Mouse (Mus musculus) intestine, embryonic 14.5 days (tissue): ENCODE results near the gene Zkscan3. TPM values are rescaled to one million over a fixed set of nuclear protein-coding genes. Genes with fewer than 3 reads are reported as not detected.

Experiments used
- ATAC-seq: fragments of 200-750 bp; cut with Nextera tagmentation; replicated peaks from 2 replicates; pipeline ENCODE4 v1.8.0; 2017; ENCODE audit warnings: low read depth, moderate number of reproducible peaks, moderate TSS enrichment, moderate library complexity; ENCODE audit not compliant: low FRiP score, low TSS enrichment
- DNase-seq: peaks from one replicate; pipeline ENCODE4 v3.0.0-alpha.2; 2018; ENCODE audit warnings: low spot score
- H3K27ac ChIP-seq: fragments of 300-500 bp; sonication (generic); 2 replicates; pipeline ENCODE4 v1.5.1; 2014; ENCODE audit warnings: low read depth, mild to moderate bottlenecking, control low read depth
- H3K27me3 ChIP-seq: fragments of 300-500 bp; sonication (generic); replicated peaks from 2 replicates; pipeline ENCODE4 v1.6.1; 2014; ENCODE audit warnings: low read length, control low read depth; ENCODE audit not compliant: control insufficient read depth, insufficient read depth
- H3K36me3 ChIP-seq: fragments of 300-500 bp; sonication (generic); 2 replicates; pipeline ENCODE4 v1.6.1; 2014; ENCODE audit warnings: low read length, control low read depth; ENCODE audit not compliant: control insufficient read depth, insufficient read depth
- H3K4me1 ChIP-seq: fragments of 300-500 bp; sonication (generic); replicated peaks from 2 replicates; pipeline ENCODE4 v1.6.1; 2014; ENCODE audit warnings: low read length, control low read depth, mixed read lengths; ENCODE audit not compliant: control insufficient read depth, insufficient read depth
- H3K4me2 ChIP-seq: fragments of 300-500 bp; sonication (generic); 2 replicates; pipeline ENCODE4 v1.6.1; 2014; ENCODE audit warnings: low read length
- H3K4me3 ChIP-seq: fragments of 300-500 bp; sonication (generic); 2 replicates; pipeline ENCODE4 v1.5.1; 2014; ENCODE audit warnings: low read depth, low read length, control low read depth, mixed read lengths
- H3K9ac ChIP-seq: fragments of 300-500 bp; sonication (generic); 2 replicates; pipeline ENCODE4 v1.6.1; 2014; ENCODE audit warnings: mild to moderate bottlenecking, low read length
- H3K9me3 ChIP-seq: fragments of 300-500 bp; sonication (generic); 2 replicates; pipeline ENCODE4 v1.6.1; 2016; ENCODE audit warnings: low read length, control low read depth; ENCODE audit not compliant: control insufficient read depth
- WGBS: fragments of 180-500 bp; shearing (Covaris S2); extraction: QIAGEN DNeasy Blood & Tissue Kit; methylation state at CpG from one replicate; pipeline ENCODE4 v1.1.7; 2014; 5-methylcytosine and 5-hydroxymethylcytosine counted together
- polyA plus RNA-seq: library from polyadenylated mRNA; unstranded; fragments of >200 nt; fragmentation: Nextera tagmentation; extraction: Ambion mirVana; gene quantifications from 2 replicates; pipeline ENCODE4 v1.2.1, GENCODE M21; 2014

Zkscan3 gene
- 72.2 and 74.6 TPM in 2 replicates for polyA plus RNA-seq

DNA sequence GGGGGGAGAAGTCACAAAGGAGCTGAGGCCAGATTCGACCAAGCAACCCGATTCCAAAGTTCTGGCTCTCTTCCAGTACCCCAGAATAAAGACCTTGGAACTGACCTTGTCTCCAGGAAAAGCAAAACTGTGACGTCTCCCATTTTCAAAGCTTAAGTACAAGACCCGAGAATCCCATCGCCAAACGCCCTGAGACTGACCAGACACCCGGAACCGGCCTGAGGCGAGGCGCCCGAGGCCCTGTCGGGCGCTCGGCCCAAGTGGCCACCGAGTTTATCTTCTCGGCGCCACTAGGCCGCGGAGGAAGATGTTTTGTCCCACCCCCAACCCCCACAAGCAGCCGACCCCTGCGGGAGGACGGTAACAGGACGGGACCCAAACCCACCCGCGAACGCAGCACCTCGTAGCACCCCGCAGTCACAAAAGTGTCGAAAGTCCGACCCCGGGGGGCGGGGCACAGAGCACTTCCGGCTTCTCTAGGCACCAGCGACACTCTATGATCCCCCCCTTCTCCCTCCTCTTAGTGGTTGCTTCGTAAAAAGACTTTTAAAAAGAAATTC lies at the start of gene Zkscan3:
Gene Zkscan3, minus strand, starts transcription at position 469 of the 560 bp plus-strand sequence.
- no peaks in the 10 kb centered on the region for H3K27me3 ChIP-seq
- peak within 1 kb of the TSS; percentile 90 for H3K9ac ChIP-seq
- no peaks in the 10 kb centered on the region for H3K9me3 ChIP-seq
- peaks cover 14% of the 10 kb centered on the region; the same call in 1 of the 2 replicates for H3K36me3 ChIP-seq
- peak within 1 kb of the TSS; percentile 83 for H3K4me3 ChIP-seq
- H3K4me1 ChIP-seq = 0 out of 2 replicates have a peak, but pooled peaks cover 9% of the 10 kb centered on the region
- peak within 1 kb of the TSS; percentile 67 for H3K4me2 ChIP-seq
- H3K27ac ChIP-seq = peak within 1 kb of the TSS; percentile 64; the same call in 1 of the 2 replicates
- ATAC-seq = peak; percentile 92
- WGBS = under 1% methylated on average over 35 of the region's 35 CpGs
- peak; percentile 94 for DNase-seq

DNA sequence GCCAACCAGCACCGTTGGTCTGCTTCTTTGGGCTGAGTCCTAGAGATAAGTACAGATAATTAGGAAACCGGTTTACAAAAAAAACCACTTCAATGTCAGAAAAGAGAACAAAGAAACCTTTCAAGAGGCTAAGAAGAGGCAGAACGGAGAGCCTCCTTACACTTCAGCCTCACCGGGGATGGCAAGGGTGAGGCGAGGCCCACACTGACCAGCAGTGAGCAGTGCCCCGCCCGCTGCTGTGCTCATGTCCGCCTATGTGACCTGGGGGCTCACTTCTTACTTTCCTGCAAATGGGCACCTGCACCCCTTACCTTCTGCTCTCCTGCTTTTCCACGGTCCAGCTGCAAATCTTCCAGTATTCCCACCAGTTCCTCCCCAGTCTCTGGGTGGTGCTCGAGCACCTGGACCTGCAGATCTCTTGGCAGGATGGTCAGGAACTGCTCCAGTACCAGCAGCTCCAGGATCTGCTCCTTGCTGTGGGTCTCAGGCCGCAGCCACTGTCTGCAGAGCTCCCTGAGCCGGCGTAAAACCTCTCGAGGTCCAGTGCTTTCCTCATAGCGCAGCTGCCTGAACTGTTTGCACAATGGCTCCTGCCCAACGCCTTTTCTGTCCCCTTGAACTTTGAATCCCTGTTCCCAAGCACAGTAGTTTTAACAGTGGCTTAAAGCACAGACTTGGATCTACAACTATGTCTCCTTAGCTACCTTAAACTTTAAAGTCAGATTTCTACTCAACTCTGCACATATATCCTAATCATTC lies 45.5 kb upstream of the Zkscan3 start:
- ATAC-seq (no peak), DNase-seq (no peak)
- Histone ChIP-seq H3K27ac (no peak overlapping the region), H3K27me3 (no peaks in the 10 kb centered on the region), H3K4me3 (no peak overlapping the region), H3K4me2 (no peak overlapping the region), H3K36me3 (peaks cover 78% of the 10 kb centered on the region), H3K4me1 (peaks cover 10% of the 10 kb centered on the region; the same call in 1 of the 2 replicates), H3K9me3 (no peaks in the 10 kb centered on the region), H3K9ac (no peak overlapping the region)
- WGBS = 63% methylated on average over 16 of the region's 16 CpGs

DNA sequence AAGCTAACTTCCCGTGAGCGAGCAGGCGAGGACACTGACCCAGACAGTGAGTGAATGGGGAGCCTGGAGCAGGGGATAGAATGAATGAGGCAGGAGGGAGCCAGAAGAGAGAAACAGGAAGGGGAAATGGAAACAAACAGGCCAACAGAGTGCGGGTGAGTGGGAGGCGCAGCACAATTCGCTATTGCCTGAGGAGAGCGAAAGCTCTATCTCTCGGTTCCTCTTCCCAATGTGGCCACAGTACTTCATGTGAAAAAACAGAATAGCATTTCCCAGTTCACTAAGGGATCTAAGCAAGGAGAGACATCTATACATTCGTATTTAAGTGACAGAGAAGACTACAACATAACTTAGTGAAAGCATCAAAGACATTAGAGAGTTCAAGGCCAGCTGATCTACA lies 44.2 kb upstream of the Zkscan3 start:
- H3K9me3 ChIP-seq = no peaks in the 10 kb centered on the region
- no peak overlapping the region for H3K4me2 ChIP-seq
- WGBS = 93% methylated on average over 9 of the region's 9 CpGs
- peaks cover 83% of the 10 kb centered on the region for H3K36me3 ChIP-seq
- no peak for ATAC-seq
- no peak overlapping the region for H3K9ac ChIP-seq
- no peak overlapping the region for H3K27ac ChIP-seq
- no peaks in the 10 kb centered on the region for H3K27me3 ChIP-seq
- no peak overlapping the region for H3K4me3 ChIP-seq
- 0 out of 2 replicates have a peak, but pooled peaks cover under 1% of the 10 kb centered on the region for H3K4me1 ChIP-seq
- no peak for DNase-seq

DNA sequence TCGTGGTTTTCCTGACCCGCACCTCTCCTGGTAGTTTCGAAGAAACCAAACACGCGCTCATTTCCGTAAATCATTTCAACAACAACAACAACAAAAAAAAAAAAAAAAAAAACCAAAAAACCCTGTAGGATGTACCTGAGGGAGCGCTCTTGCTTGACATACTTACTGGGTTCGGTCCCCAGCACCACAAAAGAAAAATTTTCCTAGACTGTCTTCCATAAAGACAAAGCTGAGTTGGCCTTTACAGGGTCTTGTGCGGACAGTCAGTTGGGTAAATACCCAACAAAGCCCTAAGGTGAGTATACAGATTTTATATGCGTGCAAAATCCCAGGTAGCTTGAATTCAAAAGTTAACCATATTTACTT lies 38.6 kb upstream of the Zkscan3 start:
- 20% methylated on average over 10 of the region's 10 CpGs for WGBS
- H3K27me3 ChIP-seq = no peaks in the 10 kb centered on the region
- peak overlapping the region; percentile 96 for H3K4me2 ChIP-seq
- peak; percentile 41 for ATAC-seq
- peaks cover 3% of the 10 kb centered on the region; the same call in 1 of the 2 replicates for H3K4me1 ChIP-seq
- peak overlapping the region; percentile 58 for H3K4me3 ChIP-seq
- DNase-seq = no peak
- peak overlapping the region; percentile 72 for H3K9ac ChIP-seq
- H3K36me3 ChIP-seq = peaks cover 37% of the 10 kb centered on the region
- H3K27ac ChIP-seq = peak overlapping the region; percentile 78; the same call in 1 of the 2 replicates
- H3K9me3 ChIP-seq = no peaks in the 10 kb centered on the region

DNA sequence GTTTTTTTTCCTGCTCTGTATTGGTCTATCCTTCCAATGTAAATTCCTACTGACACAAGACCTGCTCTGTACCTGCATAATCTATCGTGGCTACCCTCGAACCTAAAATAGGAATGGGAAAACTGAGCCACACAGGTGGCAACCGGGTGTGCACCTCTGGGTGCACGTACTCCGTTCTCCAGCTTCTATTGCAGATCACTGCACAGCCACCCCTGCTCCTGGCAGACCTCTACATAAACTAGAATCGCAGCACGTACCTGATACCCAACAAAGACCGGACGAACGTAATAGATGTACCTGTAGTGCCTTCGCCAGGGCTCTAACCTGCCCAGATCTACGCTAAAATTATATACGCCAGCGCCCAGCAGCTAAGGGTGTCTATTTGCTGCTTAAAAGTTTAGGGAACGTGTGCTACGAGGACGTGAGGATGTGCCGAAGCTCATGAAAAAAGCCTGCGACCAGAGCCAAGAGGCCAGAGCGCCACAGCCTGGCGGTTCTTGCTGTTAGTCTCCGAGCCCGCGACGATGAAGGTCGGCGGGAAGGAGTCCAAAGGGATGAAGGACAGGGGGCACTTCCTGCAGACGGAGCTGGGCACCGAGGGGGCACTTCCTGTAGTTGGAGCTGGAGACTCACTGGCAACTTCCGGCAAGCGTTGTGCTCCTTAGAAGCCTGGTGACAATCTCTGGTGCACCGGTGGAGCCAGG lies 38.1 kb upstream of the Zkscan3 start, which contains the start of gene Pgbd1:
Gene Pgbd1, minus strand, starts transcription at position 556 of the 704 bp plus-strand sequence.
- Histone ChIP-seq H3K27ac (peak within 1 kb of the TSS; percentile 78), H3K4me1 (peaks cover 3% of the 10 kb centered on the region; the same call in 1 of the 2 replicates), H3K4me3 (peak within 1 kb of the TSS; percentile 58), H3K9ac (peak within 1 kb of the TSS; percentile 72), H3K9me3 (no peaks in the 10 kb centered on the region), H3K4me2 (peak within 1 kb of the TSS; percentile 96), H3K36me3 (peaks cover 31% of the 10 kb centered on the region), H3K27me3 (no peaks in the 10 kb centered on the region)
- DNase-seq (peak; percentile 86), ATAC-seq (peak; percentile 91)
- WGBS = under 1% methylated on average over 32 of the region's 32 CpGs

DNA sequence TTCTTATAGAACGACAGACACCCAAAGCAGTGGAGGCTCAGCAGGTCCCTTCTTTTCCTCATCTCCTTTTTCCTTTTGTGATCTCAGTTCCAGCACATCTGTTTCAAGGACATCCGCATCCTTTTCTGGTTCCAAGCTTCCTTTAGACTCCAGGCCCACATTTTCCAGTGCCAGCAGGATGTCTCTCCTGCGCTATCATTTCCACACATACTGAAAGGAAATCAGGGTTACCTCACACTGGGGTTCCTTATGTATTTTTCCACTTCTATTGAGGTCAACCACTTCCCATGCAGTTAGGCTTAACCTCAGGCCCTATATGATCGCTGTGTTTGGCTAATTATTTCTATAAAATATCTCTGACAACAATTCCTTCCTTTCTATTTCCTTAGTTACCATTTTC lies 32.9 kb upstream of the Zkscan3 start:
- WGBS = 81% methylated on average over 4 of the region's 4 CpGs
- Histone ChIP-seq H3K27ac (no peak overlapping the region), H3K27me3 (no peaks in the 10 kb centered on the region), H3K9ac (no peak overlapping the region), H3K4me2 (no peak overlapping the region), H3K4me1 (0 out of 2 replicates have a peak, but pooled peaks cover 3% of the 10 kb centered on the region), H3K4me3 (no peak overlapping the region), H3K36me3 (no peaks in the 10 kb centered on the region), H3K9me3 (no peaks in the 10 kb centered on the region)
- DNase-seq = no peak
- no peak for ATAC-seq

DNA sequence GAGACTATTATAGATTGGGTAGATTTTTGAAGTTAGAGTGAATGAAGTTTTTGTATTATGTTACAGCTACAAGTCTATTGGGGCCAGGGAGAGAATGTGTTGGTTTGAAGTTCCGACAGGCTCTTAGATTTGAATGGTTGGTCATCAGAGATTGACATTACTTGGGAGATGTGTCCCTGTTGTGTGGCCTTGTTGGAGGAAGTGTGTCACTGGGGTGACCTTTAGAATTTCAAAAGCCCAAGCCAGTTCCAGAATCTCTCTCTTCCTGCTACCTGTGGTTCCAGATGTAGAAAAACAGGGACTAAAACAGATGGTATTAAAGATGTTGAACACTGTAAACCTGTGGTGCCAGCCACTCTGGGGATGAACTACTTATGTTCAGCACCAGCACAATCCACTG lies 25.1 kb upstream of the Zkscan3 start:
- H3K4me3 ChIP-seq = no peak overlapping the region
- no peak overlapping the region for H3K9ac ChIP-seq
- H3K4me1 ChIP-seq = no peaks in the 10 kb centered on the region
- no peaks in the 10 kb centered on the region for H3K27me3 ChIP-seq
- H3K36me3 ChIP-seq = no peaks in the 10 kb centered on the region
- H3K27ac ChIP-seq = no peak overlapping the region
- H3K9me3 ChIP-seq = no peaks in the 10 kb centered on the region
- no peak overlapping the region for H3K4me2 ChIP-seq
- no peak for DNase-seq
- WGBS = 97% methylated on average over 1 of the region's 1 CpGs
- ATAC-seq = no peak

DNA sequence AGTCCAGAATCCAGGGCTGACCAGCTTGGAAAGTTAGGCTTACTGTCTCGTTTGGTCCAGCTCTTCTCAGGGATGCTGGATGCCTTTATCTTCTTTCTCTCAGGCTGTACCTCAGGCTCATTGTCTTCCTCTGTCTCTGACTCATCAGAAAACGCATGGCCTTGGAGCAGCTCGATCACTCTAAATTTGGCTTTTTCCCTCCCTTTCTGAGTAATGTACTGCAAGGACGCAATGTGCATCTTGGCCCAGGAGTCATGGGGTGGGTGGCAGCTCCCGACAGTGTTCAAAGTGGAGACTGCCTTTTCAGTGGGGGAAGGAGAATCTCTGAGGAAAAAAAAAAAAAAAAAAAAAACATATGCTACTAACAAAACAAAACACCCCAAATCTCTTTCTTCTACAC lies 20.7 kb upstream of the Zkscan3 start:
- H3K4me3 ChIP-seq = no peak overlapping the region
- DNase-seq = no peak

More for the DNA sequence above, 20.7 kb upstream of the Zkscan3 start:
- Histone ChIP-seq H3K4me2 (no peak overlapping the region), H3K27ac (no peak overlapping the region), H3K36me3 (no peaks in the 10 kb centered on the region), H3K27me3 (no peaks in the 10 kb centered on the region), H3K9ac (no peak overlapping the region), H3K4me1 (no peaks in the 10 kb centered on the region), H3K9me3 (no peaks in the 10 kb centered on the region)
- no peak for ATAC-seq
- WGBS = 77% methylated on average over 5 of the region's 5 CpGs
